Mouse (Mus musculus) effector memory CD4-positive, alpha-beta T cell, adult 5 months (primary cell): Measurements from ENCODE around the gene Fbxo27. TPM values are rescaled to one million over a fixed set of nuclear protein-coding genes. Genes with fewer than 3 reads are reported as not detected.

Experiments
- polyA plus RNA-seq: library from polyadenylated mRNA; unstranded; fragments of 100-300 nt; shearing (Covaris generic); gene quantifications from one replicate; pipeline ENCODE4 v1.2.1, GENCODE M21; 2017

Fbxo27 gene
- polyA plus RNA-seq: 2.8 TPM

GRCm38 (mm10) chr7:28692545-28693320 is at the start of gene Fbxo27:
Fbxo27 (plus strand) TSS chr7:28692849.

DNA sequence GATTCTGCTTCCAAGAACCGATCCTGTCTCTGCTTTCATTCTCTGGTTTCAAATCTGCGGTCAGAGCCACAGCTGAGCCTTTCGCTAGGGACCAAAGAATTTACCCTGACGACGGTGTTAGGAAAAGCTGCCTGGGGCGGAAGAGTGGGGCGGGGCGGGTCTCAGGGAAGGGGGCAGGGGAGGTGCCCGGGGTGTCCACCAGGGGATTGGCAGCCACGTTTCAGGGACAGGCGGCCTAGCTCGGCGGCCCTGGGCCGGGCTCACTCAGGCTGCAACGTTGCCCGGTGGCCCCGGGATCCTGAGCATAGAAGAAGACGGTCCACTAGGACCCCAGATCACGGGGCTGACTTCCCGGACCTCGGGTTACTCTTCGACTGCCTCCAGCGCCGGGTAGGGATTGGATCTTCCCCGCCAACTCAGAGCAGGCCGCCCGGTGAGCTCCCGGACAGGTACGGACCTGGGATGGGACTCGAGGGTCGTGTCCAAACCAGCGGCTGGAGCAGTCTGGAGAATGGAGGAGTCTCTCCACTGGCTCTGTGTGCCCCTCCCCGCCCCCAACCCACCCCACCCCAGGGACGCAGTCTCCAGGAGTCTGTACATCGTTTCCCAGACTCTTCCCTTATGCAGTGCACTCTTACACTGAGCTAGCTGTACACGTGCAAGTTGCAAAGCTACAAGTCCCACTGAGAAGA is 24.1 kb downstream of the Fbxo27 start, which contains the start of gene Fbxo17:
Gene Fbxo17, plus strand, starts transcription at position 215 of the 692 bp plus-strand sequence.

DNA sequence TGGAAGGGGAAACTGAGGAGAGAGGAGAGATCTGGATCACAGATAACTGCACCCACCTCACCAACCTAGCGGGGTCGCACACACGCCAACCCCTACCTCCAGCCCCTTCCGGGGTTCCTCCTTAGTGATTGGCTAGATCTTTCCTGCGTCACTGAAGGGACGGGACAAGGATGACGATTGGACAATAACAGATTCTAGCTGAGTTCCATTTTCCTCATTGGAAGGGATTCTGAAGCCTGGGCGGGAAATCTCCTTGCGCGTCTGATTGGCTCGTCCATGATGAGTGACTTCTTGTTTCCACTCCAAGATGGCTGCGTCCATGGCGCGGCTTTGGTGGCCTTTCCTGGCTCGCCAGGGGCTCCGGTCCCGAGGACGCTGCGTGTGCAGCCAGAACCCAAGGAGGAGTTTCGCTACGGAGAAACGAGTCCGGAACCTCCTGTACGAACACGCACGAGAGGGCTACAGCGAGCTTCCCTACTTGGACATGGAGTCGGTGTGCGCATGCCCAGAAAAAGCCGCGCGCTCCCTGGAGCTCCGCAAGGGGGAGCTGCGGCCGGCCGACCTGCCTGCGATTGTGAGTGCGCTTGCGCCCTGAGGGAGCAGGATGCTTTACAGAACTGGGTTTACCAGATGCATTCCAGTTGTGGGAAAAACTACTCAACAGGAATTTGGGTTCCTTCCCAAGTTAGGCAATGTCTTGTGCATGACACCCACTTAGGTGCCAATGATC is 49.2 kb downstream of the Fbxo27 start, which contains the start of the genes Mrps12 and Sars2:
Gene Mrps12, minus strand, starts transcription at position 112 of the 730 bp plus-strand sequence.
Gene Sars2, plus strand, starts transcription at position 284 of the 730 bp plus-strand sequence.

Other genes starting within 250 kb of the Fbxo27 start
- gene Lrfn1, start 240.9 kb upstream of the Fbxo27 start, polyA plus RNA-seq: 1.8 TPM
- not detected for gene Ifnl2, start 182.4 kb upstream of the Fbxo27 start, polyA plus RNA-seq
- gene Ifnl3, start 170.0 kb upstream of the Fbxo27 start, polyA plus RNA-seq: not detected
- not detected for gene Sycn, start 152.0 kb upstream of the Fbxo27 start, polyA plus RNA-seq
- 1.3 TPM for gene Nccrp1, start 145.6 kb upstream of the Fbxo27 start, polyA plus RNA-seq
- 82.1 TPM for gene Samd4b, start 94.7 kb upstream of the Fbxo27 start, polyA plus RNA-seq
- gene Pak4, start 94.7 kb upstream of the Fbxo27 start, polyA plus RNA-seq: 8.1 TPM
- not detected for gene Acp7, start 61.5 kb upstream of the Fbxo27 start, polyA plus RNA-seq
- 6.0 TPM for gene Fbxo17, start 24.0 kb downstream of the Fbxo27 start, polyA plus RNA-seq
- 37.6 TPM for gene Mrps12, start 49.0 kb downstream of the Fbxo27 start, polyA plus RNA-seq
- 20.6 TPM for gene Sars2, start 49.1 kb downstream of the Fbxo27 start, polyA plus RNA-seq
- gene Ccer2, start 63.3 kb downstream of the Fbxo27 start, polyA plus RNA-seq: not detected
- 71.7 TPM for gene Sirt2, start 73.9 kb downstream of the Fbxo27 start, polyA plus RNA-seq
- gene Nfkbib, start 74.7 kb downstream of the Fbxo27 start, polyA plus RNA-seq: 222 TPM
- 258 TPM for gene Rinl, start 96.1 kb downstream of the Fbxo27 start, polyA plus RNA-seq
- gene Hnrnpl, start 115.7 kb downstream of the Fbxo27 start, polyA plus RNA-seq: 333 TPM
- 121 TPM for gene Ech1, start 132.4 kb downstream of the Fbxo27 start, polyA plus RNA-seq
- 17.6 TPM for gene Lgals4, start 141.0 kb downstream of the Fbxo27 start, polyA plus RNA-seq
- gene Lgals7, start 171.0 kb downstream of the Fbxo27 start, polyA plus RNA-seq: 4.6 TPM
- gene Capn12, start 188.6 kb downstream of the Fbxo27 start, polyA plus RNA-seq: not detected